Mouse (Mus musculus) intestine, postnatal 0 days (tissue): ENCODE results near the gene Amt. TPM values are rescaled to one million over a fixed set of nuclear protein-coding genes. Genes with fewer than 3 reads are reported as not detected.
"Not testable (repeated sequence)": the region's sequence is repeated elsewhere in the genome, so short reads cannot be mapped to it uniquely, and the experiment has no call there.

Experiments
- ATAC-seq: fragments of 200-750 bp; cut with Nextera tagmentation; 2 replicates; pipeline ENCODE4 v1.8.0; 2017; ENCODE audit warnings: mild to moderate bottlenecking, moderate TSS enrichment, moderate library complexity
- H3K27ac ChIP-seq: fragments of 300-500 bp; sonication (generic); 2 replicates; pipeline ENCODE4 v1.5.1; 2014; ENCODE audit warnings: mild to moderate bottlenecking, low read depth, low read length, moderate library complexity
- H3K27me3 ChIP-seq: fragments of 300-500 bp; sonication (generic); replicated peaks from 2 replicates; pipeline ENCODE4 v1.6.1; 2014; ENCODE audit warnings: low read length, mixed read lengths; ENCODE audit not compliant: control insufficient read depth, insufficient read depth
- H3K36me3 ChIP-seq: fragments of 300-500 bp; sonication (generic); 2 replicates; pipeline ENCODE4 v1.6.1; 2014; ENCODE audit warnings: mild to moderate bottlenecking, moderate library complexity; ENCODE audit not compliant: control insufficient read depth, insufficient read depth
- H3K4me1 ChIP-seq: fragments of 300-500 bp; sonication (generic); replicated peaks from 2 replicates; pipeline ENCODE4 v1.6.1; 2014; ENCODE audit warnings: antibody characterized with exemption, low read length, mixed read lengths; ENCODE audit not compliant: control insufficient read depth, insufficient read depth
- H3K4me2 ChIP-seq: fragments of 300-500 bp; sonication (generic); replicated peaks from 2 replicates; pipeline ENCODE4 v1.6.1; 2014; ENCODE audit warnings: low read depth, mild to moderate bottlenecking, moderate library complexity
- H3K4me3 ChIP-seq: fragments of 300-500 bp; sonication (generic); 2 replicates; pipeline ENCODE4 v1.5.1; 2014; ENCODE audit warnings: low read depth, low read length
- H3K9ac ChIP-seq: fragments of 300-500 bp; sonication (generic); 2 replicates; pipeline ENCODE4 v1.6.1; 2014; ENCODE audit warnings: mild to moderate bottlenecking, low read depth, low read length
- H3K9me3 ChIP-seq: fragments of 300-500 bp; sonication (generic); 2 replicates; pipeline ENCODE4 v1.6.1; 2016; ENCODE audit warnings: mixed run types; ENCODE audit not compliant: control insufficient read depth
- CTCF ChIP-seq: sonication (generic); IDR thresholded peaks from 2 replicates; pipeline ENCODE4 v1.5.1; 2016; ENCODE audit warnings: low read depth, mild to moderate bottlenecking, control low read depth, antibody characterized with exemption, moderate library complexity
- WGBS: fragments of 180-500 bp; shearing (Covaris S2); extraction: QIAGEN DNeasy Blood & Tissue Kit; methylation state at CpG from one replicate; pipeline ENCODE4 v1.1.7; 2014; 5-methylcytosine and 5-hydroxymethylcytosine counted together
- polyA plus RNA-seq: library from polyadenylated mRNA; unstranded; fragments of >200 nt; fragmentation: Nextera tagmentation; extraction: Ambion mirVana; gene quantifications from 2 replicates; pipeline ENCODE4 v1.2.1, GENCODE M21; 2015

Gene Amt
- polyA plus RNA-seq, 1 experiment from 2014 or later, result 4.8 TPM

DNA sequence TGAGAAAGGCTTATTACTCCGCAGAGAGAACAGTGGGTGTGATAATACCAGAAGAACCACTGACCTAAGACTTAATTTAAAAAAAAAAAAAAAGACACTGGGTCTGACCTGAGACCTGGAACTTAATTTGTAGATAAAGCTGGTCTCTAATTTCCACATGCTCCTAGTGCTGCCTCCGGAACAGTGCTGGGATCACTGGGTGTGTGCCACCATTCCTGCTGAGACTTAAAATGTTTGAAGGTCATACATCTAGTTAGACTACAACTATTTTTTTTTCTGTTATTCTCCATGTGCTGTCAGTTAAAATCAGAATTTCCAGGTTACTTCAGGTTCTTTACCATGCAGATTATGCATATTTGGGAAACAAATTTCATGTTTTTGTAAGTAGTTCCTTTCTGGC is 11.5 kb downstream of the Amt start:
- peak overlapping the region; percentile 72 for H3K4me3 ChIP-seq
- H3K27me3 ChIP-seq, result no peaks in the 10 kb centered on the region
- no peaks in the 10 kb centered on the region for H3K9me3 ChIP-seq
- H3K36me3 ChIP-seq, result peaks cover 4% of the 10 kb centered on the region
- no peak for ATAC-seq
- 0 out of 2 replicates have a peak overlapping the region, but pooled peaks have one; percentile 17 for H3K9ac ChIP-seq
- peaks cover 5% of the 10 kb centered on the region; the same call in 1 of the 2 replicates for H3K4me1 ChIP-seq
- TF ChIP-seq CTCF, result no peak
- H3K4me2 ChIP-seq, result peak overlapping the region; percentile 65
- H3K27ac ChIP-seq, result no peak overlapping the region
- WGBS, result 16% methylated on average over 2 of the region's 2 CpGs

DNA sequence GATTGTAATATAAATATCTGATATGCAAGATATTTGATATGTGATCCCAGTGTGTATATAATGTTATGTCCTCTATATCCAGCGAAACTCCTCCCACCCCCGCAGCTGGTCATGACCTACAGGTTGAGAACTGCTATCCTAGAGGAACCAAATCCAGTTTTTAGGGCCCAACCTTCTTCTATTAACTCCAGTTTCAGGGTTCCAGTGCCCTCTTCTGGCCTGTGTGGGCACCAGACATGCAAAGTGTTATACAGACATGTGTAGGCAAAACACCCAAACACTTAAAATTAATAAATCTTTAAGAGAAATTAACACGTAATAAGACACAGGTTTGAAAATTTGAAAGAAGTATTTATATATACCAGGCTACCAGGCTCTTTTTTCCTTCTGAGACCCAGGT is 20.9 kb downstream of the Amt start:
- Histone ChIP-seq H3K27me3 (no peaks in the 10 kb centered on the region), H3K9ac (no peak overlapping the region), H3K27ac (no peak overlapping the region), H3K4me1 (no peaks in the 10 kb centered on the region; the same call in 1 of the 2 replicates), H3K9me3 (no peaks in the 10 kb centered on the region), H3K36me3 (peaks cover 11% of the 10 kb centered on the region), H3K4me2 (no peak overlapping the region), H3K4me3 (no peak overlapping the region)
- ATAC-seq, result no peak
- 94% methylated on average over 3 of the region's 3 CpGs for WGBS
- peak; percentile 55 for TF ChIP-seq CTCF

DNA sequence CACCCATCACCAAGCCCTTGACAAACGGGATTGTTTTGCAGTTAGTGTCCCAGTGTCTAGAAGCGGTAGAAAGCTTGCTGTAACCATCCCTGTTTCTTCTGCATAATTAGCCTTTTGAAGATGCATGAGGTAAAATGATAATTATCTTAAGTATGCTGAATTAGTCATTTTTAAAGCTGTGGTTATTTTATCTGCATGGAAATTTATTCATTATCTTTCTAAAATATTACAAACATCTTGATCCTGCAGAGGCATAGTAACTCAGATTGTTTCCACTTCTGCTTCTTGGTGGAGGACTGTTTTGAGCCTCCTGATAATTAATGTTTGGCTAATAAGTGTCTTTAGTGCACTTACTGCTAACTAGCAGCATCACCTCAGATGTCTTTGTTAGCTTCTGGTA is 21.8 kb downstream of the Amt start:
- Histone ChIP-seq H3K9me3 (no peaks in the 10 kb centered on the region), H3K27ac (no peak overlapping the region), H3K9ac (no peak overlapping the region), H3K27me3 (no peaks in the 10 kb centered on the region), H3K4me3 (no peak overlapping the region), H3K4me1 (no peaks in the 10 kb centered on the region; the same call in 1 of the 2 replicates), H3K36me3 (peaks cover 11% of the 10 kb centered on the region), H3K4me2 (no peak overlapping the region)
- no peak for ATAC-seq
- TF ChIP-seq CTCF, result no peak
- WGBS, result 79% methylated on average over 2 of the region's 2 CpGs

DNA sequence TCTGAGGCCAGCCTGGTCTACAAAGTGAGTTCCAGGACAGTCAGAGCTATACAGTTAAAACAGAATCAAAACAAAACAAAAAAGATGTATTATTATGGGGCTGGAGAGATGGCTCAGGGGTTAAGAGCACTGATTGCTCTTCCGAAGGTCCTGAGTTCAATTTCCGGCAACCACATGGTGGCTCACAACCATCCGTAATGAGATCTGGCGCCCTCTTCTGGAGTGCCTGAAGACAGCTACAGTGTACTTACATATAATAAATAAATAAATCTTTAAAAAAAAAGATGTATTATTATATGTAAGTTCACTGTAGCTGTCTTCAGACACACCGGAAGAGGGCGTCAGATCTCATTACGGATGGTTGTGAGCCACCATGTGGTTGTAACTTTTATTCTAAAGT is 25.4 kb downstream of the Amt start:
- H3K27me3 ChIP-seq, H3K36me3 ChIP-seq, H3K4me3 ChIP-seq, H3K4me2 ChIP-seq, H3K27ac ChIP-seq, H3K9me3 ChIP-seq, ATAC-seq, H3K9ac ChIP-seq, H3K4me1 ChIP-seq: not testable (repeated sequence)
- TF ChIP-seq CTCF, result peak; percentile 34
- WGBS, result 91% methylated on average over 7 of the region's 7 CpGs

DNA sequence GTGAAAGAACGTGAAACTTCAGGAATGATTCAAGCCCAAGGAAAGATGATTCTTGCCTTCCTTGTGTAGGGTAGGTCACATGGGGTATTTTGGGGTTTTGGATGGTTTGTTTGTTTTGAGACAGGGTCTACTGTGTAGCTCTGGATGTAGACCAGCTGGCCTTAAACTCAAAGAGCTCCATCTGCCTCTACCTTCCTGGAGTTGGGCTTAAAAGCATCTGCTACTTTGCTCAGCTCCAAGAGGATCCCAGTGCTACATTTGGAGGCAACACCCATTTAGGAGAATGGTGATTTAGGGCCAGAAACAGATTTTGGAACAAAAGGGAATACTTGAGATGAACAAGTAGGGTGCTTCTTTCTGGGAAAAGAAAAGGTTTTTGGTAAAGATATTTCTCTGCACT is 28.1 kb downstream of the Amt start:
- Histone ChIP-seq H3K4me3 (no peak overlapping the region), H3K27ac (no peak overlapping the region), H3K27me3 (no peaks in the 10 kb centered on the region), H3K4me2 (no peak overlapping the region), H3K4me1 (no peaks in the 10 kb centered on the region; the same call in 1 of the 2 replicates), H3K36me3 (peaks cover 25% of the 10 kb centered on the region), H3K9ac (no peak overlapping the region), H3K9me3 (no peaks in the 10 kb centered on the region)
- WGBS, result 82% methylated on average over 1 of the region's 1 CpGs
- TF ChIP-seq CTCF, result no peak
- no peak for ATAC-seq

DNA sequence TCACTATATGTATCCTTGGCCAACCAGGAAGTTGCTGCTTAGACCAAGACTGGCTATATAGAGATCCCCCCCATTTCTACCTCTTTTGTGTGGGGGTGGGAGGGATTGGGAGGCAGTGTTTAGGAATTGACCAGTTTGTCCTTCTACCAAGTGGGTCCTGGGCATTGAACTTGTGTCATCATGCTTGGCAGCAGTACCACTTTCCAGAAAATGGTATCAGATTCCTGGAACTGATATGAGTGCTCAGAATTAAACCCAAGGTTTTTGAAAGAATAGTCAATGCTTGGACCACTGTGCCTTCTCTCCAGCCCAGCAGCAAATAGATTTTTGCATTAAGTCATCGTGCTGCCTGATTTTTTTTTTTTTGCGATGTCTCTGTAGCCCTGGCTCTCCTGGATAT is 29.2 kb downstream of the Amt start:
- peaks cover 34% of the 10 kb centered on the region for H3K36me3 ChIP-seq
- no peaks in the 10 kb centered on the region; the same call in 1 of the 2 replicates for H3K4me1 ChIP-seq
- H3K4me3 ChIP-seq, result no peak overlapping the region
- no peak for ATAC-seq
- 88% methylated on average over 2 of the region's 2 CpGs for WGBS
- H3K27ac ChIP-seq, result no peak overlapping the region
- H3K27me3 ChIP-seq, result no peaks in the 10 kb centered on the region
- no peak overlapping the region for H3K4me2 ChIP-seq
- TF ChIP-seq CTCF, result no peak
- no peak overlapping the region for H3K9ac ChIP-seq
- H3K9me3 ChIP-seq, result no peaks in the 10 kb centered on the region
